Mouse (Mus musculus): ENCODE measurements at regions not wholly inside any gene's neighbourhood (a gene's known extent, or its start where the extent isn't known, plus 50 kb on each side); places are given as distances from the start of the nearest gene placed in this dataset.

DNA sequence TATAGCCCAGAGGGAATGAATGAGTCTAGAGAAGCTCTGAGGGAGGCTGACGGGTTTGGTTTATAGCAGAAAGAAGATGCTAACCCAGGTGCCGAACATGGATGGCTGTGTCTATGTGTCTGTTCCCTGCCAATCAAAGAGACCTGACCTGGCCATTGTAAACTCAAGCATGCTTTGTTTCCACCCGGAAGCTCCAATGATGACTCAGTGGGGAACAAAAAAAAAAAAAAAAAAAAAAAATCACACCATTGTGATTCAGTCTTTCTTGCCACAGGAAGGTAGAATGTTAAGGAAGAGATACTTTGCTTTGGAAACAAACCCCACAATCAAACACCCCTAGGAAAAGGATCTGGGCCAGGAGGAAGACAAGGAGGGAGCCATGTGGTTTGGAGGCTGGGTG lies 201.5 kb downstream of the Ly86 start:
- no peak for TF ChIP-seq POLR2A (IDR thresholded peaks at IDR 0.05; ENCODE audit: control insufficient read depth, extremely low read depth, insufficient read depth, low read length, poor library complexity)
- TF ChIP-seq CTCF (IDR thresholded peaks at IDR 0.05; ENCODE audit: borderline replicate concordance, control insufficient read depth, extremely low read depth, insufficient read depth, low read length, poor library complexity), result no peak
- 85% methylated on average over 3 of the region's 3 CpGs for WGBS
- Histone ChIP-seq H3K27ac (ENCODE audit: control insufficient read depth, insufficient read depth, low read length) (no peak overlapping the region), H3K4me3 (ENCODE audit: control insufficient read depth, insufficient read depth, low read length) (no peak overlapping the region), H3K27me3 (ENCODE audit: control insufficient read depth, insufficient read depth, low read length) (no peaks in the 10 kb centered on the region), H3K36me3 (ENCODE audit: control insufficient read depth, insufficient read depth, low read length) (no peaks in the 10 kb centered on the region), H3K4me1 (replicated peaks; ENCODE audit: control insufficient read depth, insufficient read depth, low read length) (peaks cover 10% of the 10 kb centered on the region)
- DNase-seq, result no peak

DNA sequence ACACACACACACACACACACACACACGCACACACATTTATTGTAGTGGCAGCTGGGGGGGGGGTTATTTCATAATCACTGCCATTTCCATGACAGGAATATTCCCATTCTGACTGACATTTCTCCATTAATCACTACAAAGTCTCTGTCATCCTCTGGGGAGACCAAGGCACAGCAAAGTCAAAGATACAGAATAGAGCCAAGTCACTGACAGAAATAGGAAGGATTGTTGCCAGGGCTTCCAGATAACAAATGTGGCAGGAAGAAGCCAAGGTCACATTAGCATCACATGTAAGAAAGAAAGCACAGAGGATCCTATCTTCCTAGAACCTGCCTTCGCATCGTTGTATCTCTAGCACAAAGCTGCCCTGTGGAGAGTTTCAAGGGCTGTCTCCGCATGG lies 205.6 kb downstream of the Ly86 start:
- H3K4me3 ChIP-seq (ENCODE audit: control insufficient read depth, insufficient read depth, low read length), result no peak overlapping the region
- H3K27me3 ChIP-seq (ENCODE audit: control insufficient read depth, insufficient read depth, low read length), result no peaks in the 10 kb centered on the region
- WGBS, result 92% methylated on average over 4 of the region's 4 CpGs
- H3K4me1 ChIP-seq (replicated peaks; ENCODE audit: control insufficient read depth, insufficient read depth, low read length), result peaks cover 3% of the 10 kb centered on the region
- no peaks in the 10 kb centered on the region for H3K36me3 ChIP-seq (ENCODE audit: control insufficient read depth, insufficient read depth, low read length)
- no peak for DNase-seq
- H3K27ac ChIP-seq (ENCODE audit: control insufficient read depth, insufficient read depth, low read length), result no peak overlapping the region
- TF ChIP-seq CTCF (IDR thresholded peaks at IDR 0.05; ENCODE audit: borderline replicate concordance, control insufficient read depth, extremely low read depth, insufficient read depth, low read length, poor library complexity) (no peak), POLR2A (IDR thresholded peaks at IDR 0.05; ENCODE audit: control insufficient read depth, extremely low read depth, insufficient read depth, low read length, poor library complexity) (no peak)

DNA sequence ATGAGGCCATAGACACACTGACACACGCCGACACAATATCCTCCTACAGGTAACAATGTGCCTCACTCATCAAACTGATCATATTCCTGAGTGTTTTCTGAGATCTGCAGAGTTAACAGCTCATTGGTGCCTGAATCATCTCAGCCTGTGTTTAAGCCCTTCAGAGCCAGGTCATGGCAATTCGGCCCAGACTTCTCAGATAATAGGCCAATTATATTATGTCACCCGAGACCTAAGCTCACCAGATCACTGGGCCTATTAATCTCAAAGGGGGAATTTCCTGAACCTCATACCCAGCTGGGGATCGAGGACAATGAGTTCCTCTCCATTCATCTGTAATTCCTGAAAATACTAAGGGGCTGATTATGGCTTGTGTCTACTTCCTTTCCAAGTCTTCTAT lies 208.4 kb downstream of the Ly86 start:
- H3K27ac ChIP-seq (ENCODE audit: control insufficient read depth, insufficient read depth, low read length), result no peak overlapping the region
- TF ChIP-seq POLR2A (IDR thresholded peaks at IDR 0.05; ENCODE audit: control insufficient read depth, extremely low read depth, insufficient read depth, low read length, poor library complexity) (no peak), CTCF (IDR thresholded peaks at IDR 0.05; ENCODE audit: borderline replicate concordance, control insufficient read depth, extremely low read depth, insufficient read depth, low read length, poor library complexity) (no peak)
- H3K36me3 ChIP-seq (ENCODE audit: control insufficient read depth, insufficient read depth, low read length), result no peaks in the 10 kb centered on the region
- WGBS, result 92% methylated on average over 5 of the region's 5 CpGs
- no peaks in the 10 kb centered on the region for H3K27me3 ChIP-seq (ENCODE audit: control insufficient read depth, insufficient read depth, low read length)
- no peak overlapping the region for H3K4me3 ChIP-seq (ENCODE audit: control insufficient read depth, insufficient read depth, low read length)
- H3K4me1 ChIP-seq (replicated peaks; ENCODE audit: control insufficient read depth, insufficient read depth, low read length), result peaks cover 15% of the 10 kb centered on the region
- DNase-seq, result no peak

GRCm38 (mm10) chr13:37557183-37557582 lies 212.2 kb downstream of the Ly86 start:
- Histone ChIP-seq H3K36me3 (ENCODE audit: control insufficient read depth, insufficient read depth, low read length) (no peaks in the 10 kb centered on the region), H3K27me3 (ENCODE audit: control insufficient read depth, insufficient read depth, low read length) (no peaks in the 10 kb centered on the region), H3K4me3 (ENCODE audit: control insufficient read depth, insufficient read depth, low read length) (no peak overlapping the region), H3K4me1 (replicated peaks; ENCODE audit: control insufficient read depth, insufficient read depth, low read length) (peaks cover 48% of the 10 kb centered on the region), H3K27ac (ENCODE audit: control insufficient read depth, insufficient read depth, low read length) (no peak overlapping the region)
- no peak for DNase-seq
- no peak for TF ChIP-seq CTCF (IDR thresholded peaks at IDR 0.05; ENCODE audit: borderline replicate concordance, control insufficient read depth, extremely low read depth, insufficient read depth, low read length, poor library complexity)
- no peak for TF ChIP-seq POLR2A (IDR thresholded peaks at IDR 0.05; ENCODE audit: control insufficient read depth, extremely low read depth, insufficient read depth, low read length, poor library complexity)
- 78% methylated on average over 8 of the region's 8 CpGs for WGBS

GRCm38 (mm10) chr13:37557766-37558165 lies 212.8 kb downstream of the Ly86 start:
- DNase-seq, result no peak
- Histone ChIP-seq H3K27me3 (ENCODE audit: control insufficient read depth, insufficient read depth, low read length) (no peaks in the 10 kb centered on the region), H3K4me3 (ENCODE audit: control insufficient read depth, insufficient read depth, low read length) (no peak overlapping the region), H3K36me3 (ENCODE audit: control insufficient read depth, insufficient read depth, low read length) (no peaks in the 10 kb centered on the region), H3K27ac (ENCODE audit: control insufficient read depth, insufficient read depth, low read length) (peak overlapping the region; percentile 35; the same call in 1 of the 2 replicates), H3K4me1 (replicated peaks; ENCODE audit: control insufficient read depth, insufficient read depth, low read length) (peaks cover 54% of the 10 kb centered on the region)
- TF ChIP-seq CTCF (IDR thresholded peaks at IDR 0.05; ENCODE audit: borderline replicate concordance, control insufficient read depth, extremely low read depth, insufficient read depth, low read length, poor library complexity), result no peak
- no peak for TF ChIP-seq POLR2A (IDR thresholded peaks at IDR 0.05; ENCODE audit: control insufficient read depth, extremely low read depth, insufficient read depth, low read length, poor library complexity)
- 24% methylated on average over 5 of the region's 5 CpGs for WGBS

DNA sequence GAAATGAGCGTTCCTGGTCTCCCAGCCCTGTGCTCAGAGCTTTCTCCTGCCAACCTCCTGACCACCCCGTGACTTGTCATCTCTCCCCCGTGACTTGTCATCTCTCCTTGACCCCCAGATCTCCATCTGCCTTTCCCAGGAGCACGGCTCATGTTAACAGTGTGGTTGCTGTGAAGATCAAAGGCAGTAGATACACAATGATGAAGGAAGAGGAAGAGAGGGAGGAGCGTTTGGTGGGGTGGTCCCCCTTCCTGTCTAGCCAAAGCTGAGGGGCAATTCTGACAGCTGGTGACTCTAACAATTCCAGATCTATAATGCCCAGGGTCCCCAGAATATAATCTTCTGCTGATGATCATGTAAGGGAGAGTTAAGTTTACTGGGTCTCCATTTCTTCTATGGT lies 214.0 kb downstream of the Ly86 start:
- Histone ChIP-seq H3K27me3 (ENCODE audit: control insufficient read depth, insufficient read depth, low read length) (no peaks in the 10 kb centered on the region), H3K36me3 (ENCODE audit: control insufficient read depth, insufficient read depth, low read length) (no peaks in the 10 kb centered on the region), H3K27ac (ENCODE audit: control insufficient read depth, insufficient read depth, low read length) (no peak overlapping the region), H3K4me3 (ENCODE audit: control insufficient read depth, insufficient read depth, low read length) (no peak overlapping the region), H3K4me1 (replicated peaks; ENCODE audit: control insufficient read depth, insufficient read depth, low read length) (peaks cover 59% of the 10 kb centered on the region)
- WGBS, result 17% methylated on average over 5 of the region's 5 CpGs
- TF ChIP-seq POLR2A (IDR thresholded peaks at IDR 0.05; ENCODE audit: control insufficient read depth, extremely low read depth, insufficient read depth, low read length, poor library complexity) (no peak), CTCF (IDR thresholded peaks at IDR 0.05; ENCODE audit: borderline replicate concordance, control insufficient read depth, extremely low read depth, insufficient read depth, low read length, poor library complexity) (no peak)
- peak; percentile 51 for DNase-seq

DNA sequence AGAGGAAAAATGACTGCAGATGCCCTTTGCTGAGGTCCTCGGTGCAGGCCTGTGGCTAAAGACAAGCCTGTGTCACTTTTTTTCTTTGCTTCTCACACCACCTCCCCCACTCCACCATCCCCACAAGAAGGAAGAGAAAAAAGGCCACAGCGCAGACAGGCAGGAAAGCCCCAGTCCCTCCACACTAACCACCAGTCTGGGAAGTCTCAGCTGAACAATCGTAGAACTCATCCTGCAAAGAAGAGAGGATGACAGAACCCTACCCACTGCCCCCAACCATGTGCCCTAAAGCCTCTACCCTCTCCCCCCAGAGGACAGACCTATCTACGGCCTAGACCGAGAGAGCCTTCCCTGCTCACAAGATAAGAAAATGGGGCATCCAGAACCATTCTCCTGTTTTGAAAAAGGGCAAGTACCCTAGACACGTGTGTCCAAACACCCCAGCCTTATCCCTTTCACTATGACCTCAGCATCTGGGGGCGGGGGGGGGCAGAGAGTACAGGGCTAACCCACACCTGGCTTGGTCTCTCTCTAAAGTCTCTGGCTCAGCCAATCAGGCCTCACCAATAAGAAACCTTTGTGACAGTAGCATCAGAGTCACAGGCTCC lies 214.8 kb downstream of the Ly86 start:
- peaks cover 59% of the 10 kb centered on the region for H3K4me1 ChIP-seq (replicated peaks; ENCODE audit: control insufficient read depth, insufficient read depth, low read length)

More for the DNA sequence above, 214.8 kb downstream of the Ly86 start:
- Histone ChIP-seq H3K27me3 (ENCODE audit: control insufficient read depth, insufficient read depth, low read length) (no peaks in the 10 kb centered on the region), H3K27ac (ENCODE audit: control insufficient read depth, insufficient read depth, low read length) (no peak overlapping the region), H3K4me3 (ENCODE audit: control insufficient read depth, insufficient read depth, low read length) (no peak overlapping the region), H3K36me3 (ENCODE audit: control insufficient read depth, insufficient read depth, low read length) (no peaks in the 10 kb centered on the region)
- WGBS, result 13% methylated on average over 7 of the region's 7 CpGs
- TF ChIP-seq CTCF (IDR thresholded peaks at IDR 0.05; ENCODE audit: borderline replicate concordance, control insufficient read depth, extremely low read depth, insufficient read depth, low read length, poor library complexity) (no peak), POLR2A (IDR thresholded peaks at IDR 0.05; ENCODE audit: control insufficient read depth, extremely low read depth, insufficient read depth, low read length, poor library complexity) (no peak)
- DNase-seq, result peak; percentile 37
